Mouse (Mus musculus) forebrain, postnatal 0 days (tissue): ENCODE results near the gene Lrrc36. TPM values are rescaled to one million over a fixed set of nuclear protein-coding genes. Genes with fewer than 3 reads are reported as not detected.
A peak's percentile ranks its signal among the peaks of the same experiment; 100 is the strongest.

ENCODE experiments used
- ATAC-seq: fragments of 200-750 bp; cut with Nextera tagmentation; 2 replicates; pipeline ENCODE4 v1.8.0; 2017; ENCODE audit warnings: mild to moderate bottlenecking, moderate library complexity
- DNase-seq: peaks from one replicate; pipeline ENCODE4 v3.0.0-alpha.2; 2015
- H3K27ac ChIP-seq: fragments of 300-500 bp; sonication (generic); 2 replicates; pipeline ENCODE4 v1.5.1; 2014; ENCODE audit warnings: low read depth, mild to moderate bottlenecking, antibody characterized with exemption, low read length, moderate library complexity, mixed read lengths
- H3K27me3 ChIP-seq: fragments of 300-500 bp; sonication (generic); 2 replicates; pipeline ENCODE4 v1.6.1; 2014; ENCODE audit warnings: mild to moderate bottlenecking, low read length, mixed read lengths; ENCODE audit not compliant: insufficient read depth
- H3K36me3 ChIP-seq: fragments of 300-500 bp; sonication (generic); 2 replicates; pipeline ENCODE4 v1.6.1; 2014; ENCODE audit warnings: mild to moderate bottlenecking, moderate library complexity; ENCODE audit not compliant: insufficient read depth
- H3K4me1 ChIP-seq: fragments of 300-500 bp; sonication (generic); 2 replicates; pipeline ENCODE4 v1.6.1; 2014; ENCODE audit warnings: antibody characterized with exemption; ENCODE audit not compliant: insufficient read depth
- H3K4me2 ChIP-seq: fragments of 300-500 bp; sonication (generic); 2 replicates; pipeline ENCODE4 v1.6.1; 2014; ENCODE audit warnings: low read depth, mild to moderate bottlenecking, moderate library complexity
- H3K4me3 ChIP-seq: fragments of 300-500 bp; sonication (generic); 2 replicates; pipeline ENCODE4 v1.5.1; 2014; ENCODE audit warnings: low read depth, low read length, mixed read lengths
- H3K9ac ChIP-seq: fragments of 300-500 bp; sonication (generic); 2 replicates; pipeline ENCODE4 v1.6.1; 2014; ENCODE audit warnings: mild to moderate bottlenecking
- H3K9me3 ChIP-seq: fragments of 300-500 bp; sonication (generic); 2 replicates; pipeline ENCODE4 v1.6.1; 2016; ENCODE audit warnings: low read length
- CTCF ChIP-seq: sonication (generic); IDR thresholded peaks from 2 replicates; pipeline ENCODE4 v1.5.1; 2016; ENCODE audit warnings: antibody characterized with exemption, control low read depth, low read depth
- WGBS: fragments of 180-500 bp; shearing (Covaris S2); extraction: QIAGEN DNeasy Blood & Tissue Kit; methylation state at CpG from one replicate; pipeline ENCODE4 v1.1.7; 2014; 5-methylcytosine and 5-hydroxymethylcytosine counted together
- polyA plus RNA-seq: library from polyadenylated mRNA; unstranded; fragments of >200 nt; fragmentation: Nextera tagmentation; extraction: Ambion mirVana; gene quantifications from 2 replicates; pipeline ENCODE4 v1.2.1, GENCODE M21; 2015
- total RNA-seq: library from RNA; depleted of rRNA; stranded (reverse); fragments of >200 nt; gene quantifications from 2 replicates; pipeline ENCODE4 v1.2.3, GENCODE M21; 2014

Gene Lrrc36
- total and polyA plus RNA-seq, 2 experiments from 2014 or later = 1.1 to 1.7 TPM

GRCm38 (mm10) chr8:105481453-105481852 lies 68.1 kb downstream of the Lrrc36 start:
- Histone ChIP-seq H3K4me2 (no peak overlapping the region), H3K9ac (no peak overlapping the region), H3K27ac (no peak overlapping the region), H3K4me3 (no peak overlapping the region), H3K4me1 (no peaks in the 10 kb centered on the region), H3K36me3 (0 out of 2 replicates have a peak, but pooled peaks cover 3% of the 10 kb centered on the region), H3K9me3 (no peaks in the 10 kb centered on the region), H3K27me3 (no peaks in the 10 kb centered on the region)
- no peak for ATAC-seq
- no peak for DNase-seq
- TF ChIP-seq CTCF = peak; percentile 67
- 70% methylated on average over 6 of the region's 6 CpGs for WGBS

- Histone ChIP-seq H3K4me1 (no peaks in the 10 kb centered on the region), H3K36me3 (0 out of 2 replicates have a peak, but pooled peaks cover 3% of the 10 kb centered on the region), H3K4me3 (no peak overlapping the region), H3K9me3 (no peaks in the 10 kb centered on the region), H3K9ac (no peak overlapping the region), H3K27me3 (no peaks in the 10 kb centered on the region), H3K4me2 (no peak overlapping the region), H3K27ac (no peak overlapping the region)
- no peak for TF ChIP-seq CTCF
- WGBS = 88% methylated on average over 8 of the region's 8 CpGs
- ATAC-seq (no peak), DNase-seq (no peak)
Measured at GRCm38 (mm10) chr8:105482123-105482522, 68.8 kb downstream of the Lrrc36 start.

GRCm38 (mm10) chr8:105483212-105484029 lies 70.0 kb downstream of the Lrrc36 start:
- Histone ChIP-seq H3K4me3 (no peak overlapping the region), H3K9ac (no peak overlapping the region), H3K27ac (no peak overlapping the region), H3K9me3 (no peaks in the 10 kb centered on the region), H3K27me3 (no peaks in the 10 kb centered on the region), H3K4me2 (no peak overlapping the region), H3K36me3 (0 out of 2 replicates have a peak, but pooled peaks cover 3% of the 10 kb centered on the region), H3K4me1 (no peaks in the 10 kb centered on the region)
- TF ChIP-seq CTCF = peak; percentile 70
- WGBS = 40% methylated on average over 14 of the region's 14 CpGs
- peak; percentile 61; the same call in 1 of the 2 replicates for ATAC-seq
- DNase-seq = no peak

- Histone ChIP-seq H3K9me3 (no peaks in the 10 kb centered on the region), H3K4me3 (no peak overlapping the region), H3K4me1 (no peaks in the 10 kb centered on the region), H3K27me3 (no peaks in the 10 kb centered on the region), H3K4me2 (no peak overlapping the region), H3K36me3 (0 out of 2 replicates have a peak, but pooled peaks cover 3% of the 10 kb centered on the region), H3K9ac (no peak overlapping the region), H3K27ac (no peak overlapping the region)
- 49% methylated on average over 3 of the region's 3 CpGs for WGBS
- no peak for TF ChIP-seq CTCF
- no peak for DNase-seq
- no peak for ATAC-seq
Measured at GRCm38 (mm10) chr8:105484030-105484368, 70.6 kb downstream of the Lrrc36 start.

- H3K36me3 ChIP-seq = 0 out of 2 replicates have a peak, but pooled peaks cover 3% of the 10 kb centered on the region
- no peak overlapping the region for H3K27ac ChIP-seq
- H3K9me3 ChIP-seq = no peaks in the 10 kb centered on the region
- peak; percentile 62 for TF ChIP-seq CTCF
- DNase-seq (no peak), ATAC-seq (0 out of 2 replicates have a peak, but pooled peaks have one; percentile 23)
- no peaks in the 10 kb centered on the region for H3K4me1 ChIP-seq
- H3K4me3 ChIP-seq = no peak overlapping the region
- H3K27me3 ChIP-seq = no peaks in the 10 kb centered on the region
- 28% methylated on average over 2 of the region's 2 CpGs for WGBS
- no peak overlapping the region for H3K4me2 ChIP-seq
- no peak overlapping the region for H3K9ac ChIP-seq
Measured at GRCm38 (mm10) chr8:105484392-105484791, 71.0 kb downstream of the Lrrc36 start.

GRCm38 (mm10) chr8:105488082-105488481 lies 74.7 kb downstream of the Lrrc36 start:
- WGBS = 79% methylated on average over 3 of the region's 3 CpGs
- Histone ChIP-seq H3K4me1 (no peaks in the 10 kb centered on the region), H3K4me2 (no peak overlapping the region), H3K27me3 (no peaks in the 10 kb centered on the region), H3K9me3 (no peaks in the 10 kb centered on the region), H3K36me3 (no peaks in the 10 kb centered on the region), H3K27ac (no peak overlapping the region), H3K4me3 (no peak overlapping the region), H3K9ac (no peak overlapping the region)
- no peak for DNase-seq
- no peak for TF ChIP-seq CTCF
- ATAC-seq = no peak

- DNase-seq = no peak
- no peaks in the 10 kb centered on the region for H3K4me1 ChIP-seq
- no peak for ATAC-seq
- H3K27ac ChIP-seq = no peak overlapping the region
- no peaks in the 10 kb centered on the region for H3K36me3 ChIP-seq
- H3K4me2 ChIP-seq = no peak overlapping the region
- H3K9ac ChIP-seq = no peak overlapping the region
- H3K27me3 ChIP-seq = no peaks in the 10 kb centered on the region
- TF ChIP-seq CTCF = no peak
- H3K9me3 ChIP-seq = no peaks in the 10 kb centered on the region
- 45% methylated on average over 1 of the region's 1 CpGs for WGBS
- no peak overlapping the region for H3K4me3 ChIP-seq
Measured at GRCm38 (mm10) chr8:105489281-105489680, 75.9 kb downstream of the Lrrc36 start.
